Mouse (Mus musculus) T-helper 2 cell (primary cell): ENCODE data around the gene Enc1.
"Not testable (repeated sequence)": the region's sequence is repeated elsewhere in the genome, so short reads cannot be mapped to it uniquely, and the experiment has no call there.

Experiments used
- in situ Hi-C: fragments of 300-600 bp; cut with MboI, MseI; formaldehyde crosslinking; loops from one replicate; pipeline ENCODE4 v1.15.1; 2025; ENCODE audit warnings: high pct_unique_total_duplicates

The Enc1 gene

GRCm38 (mm10) chr13:97251736-97252135 is 10.8 kb downstream of the Enc1 start:
- in situ Hi-C loops: no loop called here

GRCm38 (mm10) chr13:97252469-97252868 is 11.6 kb downstream of the Enc1 start:
- in situ Hi-C loops: no loop called here

GRCm38 (mm10) chr13:97253418-97253981 is 12.6 kb downstream of the Enc1 start:
- in situ Hi-C loops: no loop called here

- in situ Hi-C loops: no loop called here
Measured at GRCm38 (mm10) chr13:97253994-97254393, 13.1 kb downstream of the Enc1 start.

GRCm38 (mm10) chr13:97254564-97255164 is 13.8 kb downstream of the Enc1 start:
- in situ Hi-C loops: no loop called here

- in situ Hi-C loops: no loop called here
Measured at GRCm38 (mm10) chr13:97255976-97256848, 15.3 kb downstream of the Enc1 start.

- in situ Hi-C loops: no loop called here
Measured at GRCm38 (mm10) chr13:97256849-97257379, 16.0 kb downstream of the Enc1 start.

- in situ Hi-C loops: no loop called here
Measured at GRCm38 (mm10) chr13:97259271-97259670, 18.4 kb downstream of the Enc1 start.

- in situ Hi-C loops: no loop called here
Measured at GRCm38 (mm10) chr13:97260456-97261180, 19.7 kb downstream of the Enc1 start.

GRCm38 (mm10) chr13:97261549-97261948 is 20.6 kb downstream of the Enc1 start:
- in situ Hi-C loops: no loop called here

- in situ Hi-C loops: no loop called here
Measured at GRCm38 (mm10) chr13:97262676-97263075, 21.8 kb downstream of the Enc1 start.

- in situ Hi-C loops: not testable (repeated sequence)
Measured at GRCm38 (mm10) chr13:97265534-97265933, 24.6 kb downstream of the Enc1 start.

- in situ Hi-C loops: no loop called here
Measured at GRCm38 (mm10) chr13:97270723-97271122, 29.8 kb downstream of the Enc1 start.

- in situ Hi-C loops: no loop called here
Measured at GRCm38 (mm10) chr13:97271641-97272040, 30.7 kb downstream of the Enc1 start.

- in situ Hi-C loops: no loop called here
Measured at GRCm38 (mm10) chr13:97274757-97275156, 33.9 kb downstream of the Enc1 start.

- in situ Hi-C loops: no loop called here
Measured at GRCm38 (mm10) chr13:97275482-97275881, 34.6 kb downstream of the Enc1 start.

GRCm38 (mm10) chr13:97282051-97282910 is 41.4 kb downstream of the Enc1 start:
- in situ Hi-C loops: no loop called here

- in situ Hi-C loops: no loop called here
Measured at GRCm38 (mm10) chr13:97282911-97283281, 42.0 kb downstream of the Enc1 start.

GRCm38 (mm10) chr13:97287046-97287445 is 46.1 kb downstream of the Enc1 start:
- in situ Hi-C loops: no loop called here

- in situ Hi-C loops: loop anchor here (10.0 kb wide), 1 partner anchor 1104 kb away; no protein-coding TSS in a partner anchor
Measured at GRCm38 (mm10) chr13:97290747-97291146, 49.8 kb downstream of the Enc1 start.

- in situ Hi-C loops: loop anchor here (10.0 kb wide), 1 partner anchor 1103 kb away; no protein-coding TSS in a partner anchor
Measured at GRCm38 (mm10) chr13:97291354-97291753, 50.4 kb downstream of the Enc1 start.
